Mouse (Mus musculus) heart, postnatal 10 days (tissue): ENCODE measurements around the gene Foxp4. TPM values are rescaled to one million over a fixed set of nuclear protein-coding genes. Genes with fewer than 3 reads are reported as not detected.

Source experiments
- DNase-seq, 2 experiments: peaks; one replicate each; pipeline ENCODE4 v3.0.0; 2021
- intact Hi-C: fragments of 180-260 bp; cut with DNase I; formaldehyde crosslinking; loops from one replicate; pipeline ENCODE4 v1.15.1; 2025
- total RNA-seq, 2 experiments: library from RNA; stranded (reverse); gene quantifications; 2 replicates each; pipeline ENCODE4 v1.2.3; 2021

The Foxp4 gene
- total RNA-seq, 2 experiments from 2014 or later, result 12.3 to 15.9 TPM

- intact Hi-C loops, result no loop called here
- DNase-seq, result peak; percentile 69 to 71
These were observed 91.3 kb downstream of the Foxp4 start for GRCm38 (mm10) chr17:47833029-47833627.

DNA sequence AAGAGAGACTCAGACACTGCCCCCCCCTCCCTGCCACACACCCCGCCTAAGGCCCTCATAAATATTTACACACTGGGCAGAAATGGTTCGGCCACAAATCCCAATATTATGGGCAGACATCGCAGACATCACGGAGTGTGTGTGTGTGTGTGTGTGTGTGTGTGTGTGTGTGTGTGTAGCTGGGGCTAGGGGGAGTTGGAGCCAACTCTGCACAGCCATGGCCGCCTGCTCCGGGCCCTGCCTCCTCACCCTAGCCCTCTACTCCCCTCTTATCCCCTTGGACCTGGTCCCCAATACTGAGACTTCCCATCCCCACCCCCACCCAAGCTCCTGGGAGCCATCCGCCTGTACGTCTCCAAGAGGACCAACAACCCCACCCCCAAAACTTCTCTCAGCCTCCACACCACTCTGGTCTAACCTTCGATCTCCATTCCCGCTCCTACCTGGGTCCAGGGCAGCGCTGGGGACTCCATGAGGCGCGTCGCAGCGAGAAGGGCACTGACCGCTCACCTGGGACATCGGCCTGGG is 91.9 kb downstream of the Foxp4 start:
- intact Hi-C loops, result no loop called here
- no peak for DNase-seq

- intact Hi-C loops, result no loop called here
- DNase-seq, result no peak
These were observed 92.7 kb downstream of the Foxp4 start for GRCm38 (mm10) chr17:47831772-47832171.

- DNase-seq, result no peak
- intact Hi-C loops, result no loop called here
These were observed 93.3 kb downstream of the Foxp4 start for GRCm38 (mm10) chr17:47831161-47831560.

GRCm38 (mm10) chr17:47821339-47821738 is 103.1 kb downstream of the Foxp4 start:
- intact Hi-C loops, result no loop called here
- peak; percentile 37 to 48 for DNase-seq

GRCm38 (mm10) chr17:47818038-47818725 is 106.3 kb downstream of the Foxp4 start:
- intact Hi-C loops, result no loop called here
- no peak for DNase-seq

Other genes starting within 250 kb of the Foxp4 start
- 100 to 1,000 TPM; 150 to 154 TPM for gene Tomm6, start 236.3 kb downstream of the Foxp4 start, total RNA-seq
- gene Frs3, start 235.6 kb downstream of the Foxp4 start, total RNA-seq, result 1 to 10 TPM; 4.0 to 5.1 TPM
- gene Gm21981, start 230.2 kb downstream of the Foxp4 start, total RNA-seq, result 1 to 10 TPM in 1 of 2 experiments, under 1 TPM in 1; 0.15 to 1.2 TPM
- gene Prickle4, start 229.9 kb downstream of the Foxp4 start, total RNA-seq, result 1 to 10 TPM; 2.8 to 3.5 TPM
- not detected for gene Pgc, start 197.8 kb downstream of the Foxp4 start, total RNA-seq
- 10 to 100 TPM; 48.1 to 51.1 TPM for gene Tfeb, start 187.6 kb downstream of the Foxp4 start, total RNA-seq
- 1 to 10 TPM; 6.4 to 8.2 TPM for gene Mdfi, start 90.0 kb downstream of the Foxp4 start, total RNA-seq
- gene 1700122O11Rik, start 113.6 kb upstream of the Foxp4 start, total RNA-seq, result not detected
- gene 1700067P10Rik, start 164.7 kb upstream of the Foxp4 start, total RNA-seq, result not detected
- gene 9830107B12Rik, start 221.6 kb upstream of the Foxp4 start, total RNA-seq, result not detected
- not detected for gene A530064D06Rik, start 242.6 kb upstream of the Foxp4 start, total RNA-seq